Mouse (Mus musculus): ENCODE measurements around the gene Deaf1.

- TF ChIP-seq CTCF (conservative IDR thresholded peaks at IDR 0.05; ENCODE audit: low read length): no peak
- TF ChIP-seq NANOG (IDR thresholded peaks at IDR 0.05; ENCODE audit: borderline replicate concordance, low read length): no peak
- TF ChIP-seq POU5F1 (IDR thresholded peaks at IDR 0.05; ENCODE audit: borderline replicate concordance, low read length): no peak
Measured at GRCm38 (mm10) chr7:141371942-141372595, 44.6 kb upstream of the Deaf1 start.

All from E14TG2a.4 (cell line).